Mouse (Mus musculus) urinary bladder, postnatal 4 days (tissue): ENCODE results near the gene Ly6g6e.
"Not testable (repeated sequence)": the region's sequence is repeated elsewhere in the genome, so short reads cannot be mapped to it uniquely, and the experiment has no call there.

Experiments used
- DNase-seq, 2 experiments: peaks; one replicate each; pipeline ENCODE4 v3.0.0; 2021 to 2022; ENCODE audit warnings: low spot score in 2 of 2

Gene Ly6g6e

GRCm38 (mm10) chr17:35101161-35101560, 24.5 kb downstream of the Ly6g6e start:
- DNase-seq: no peak

DNA sequence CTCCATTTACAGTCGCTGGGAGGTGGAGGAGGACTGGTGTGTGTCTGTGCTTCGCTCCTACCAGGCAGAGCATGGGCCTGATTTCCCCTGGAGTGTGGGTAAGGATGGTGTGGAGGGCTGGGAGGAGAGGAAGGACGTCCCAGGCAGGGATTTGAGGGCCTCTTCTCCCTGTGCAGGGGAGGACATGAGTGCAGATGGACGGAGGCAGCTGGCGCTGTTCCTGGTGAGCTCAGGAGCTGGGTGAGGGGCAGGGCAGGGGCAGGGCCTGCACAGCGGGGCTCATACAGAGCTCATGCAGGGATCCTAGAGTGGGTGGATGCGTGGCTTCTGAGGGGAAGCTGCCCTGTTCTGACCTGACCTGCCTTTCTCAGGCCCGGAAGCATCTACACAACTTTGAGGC, 25.6 kb downstream of the Ly6g6e start:
- DNase-seq: no peak

DNA sequence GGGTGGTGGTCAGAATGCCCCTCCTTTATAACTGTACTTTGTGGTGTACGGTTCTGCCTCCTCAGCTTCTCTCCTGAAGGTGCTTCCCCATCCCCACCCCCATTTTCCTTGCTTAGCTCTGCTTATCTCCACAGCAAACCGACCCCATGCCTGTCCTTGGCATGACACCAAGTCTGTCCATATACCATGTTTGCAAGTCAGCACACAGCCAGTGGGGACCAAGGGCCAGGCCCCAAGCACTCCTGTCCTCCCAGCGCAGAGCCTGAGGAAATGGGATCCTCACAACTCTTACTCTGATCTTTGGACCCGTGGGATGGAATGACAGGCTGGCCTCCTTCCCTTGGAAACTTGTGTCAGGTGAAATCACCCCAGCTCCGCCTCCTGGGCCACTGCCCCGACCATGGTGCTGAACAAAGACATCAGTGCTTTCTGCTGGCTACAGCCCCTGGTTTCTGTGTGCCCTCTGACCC, 26.6 kb downstream of the Ly6g6e start:
- DNase-seq: no peak

DNA sequence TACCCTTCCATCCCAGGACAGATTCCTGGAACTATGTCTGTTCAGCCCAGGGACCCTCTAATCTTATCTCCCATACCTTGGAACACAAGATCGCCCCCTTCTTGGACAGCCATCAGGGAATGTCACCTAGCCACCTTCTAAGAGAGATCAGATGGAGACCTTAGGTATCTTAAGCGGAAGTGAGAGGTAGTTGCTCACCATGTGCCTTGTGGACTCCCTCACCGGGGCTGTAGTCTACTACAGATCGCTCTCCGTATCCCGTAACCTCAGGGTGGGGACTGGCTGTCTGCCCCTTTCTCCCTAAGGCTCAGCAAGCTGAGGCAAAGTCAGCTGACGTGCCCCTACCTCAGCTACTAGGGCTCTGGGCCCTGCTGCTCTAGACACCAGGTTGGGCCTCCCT, 27.4 kb downstream of the Ly6g6e start:
- no peak for DNase-seq

DNA sequence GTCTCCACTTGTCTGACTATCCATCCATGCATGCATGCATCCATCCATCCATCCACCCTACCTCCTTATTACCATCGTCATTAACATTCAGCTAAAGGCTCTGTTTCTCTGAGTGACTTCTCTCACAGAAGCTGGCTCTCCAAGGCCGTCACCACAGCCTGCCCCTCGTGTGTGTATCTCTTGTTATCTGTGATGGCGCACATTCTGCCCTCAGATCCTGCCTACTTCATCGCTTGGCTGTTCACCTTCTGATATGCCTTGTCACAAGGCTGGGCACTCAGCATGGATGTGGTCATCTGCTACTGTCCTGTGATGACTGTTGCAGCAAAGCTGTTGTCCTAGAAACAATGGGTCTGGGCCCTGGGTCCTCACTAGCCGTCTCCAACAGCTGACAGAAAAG, 28.1 kb downstream of the Ly6g6e start:
- no peak for DNase-seq

- no peak for DNase-seq
Observed at GRCm38 (mm10) chr17:35105740-35106389, 29.2 kb downstream of the Ly6g6e start.

- no peak for DNase-seq
Observed at GRCm38 (mm10) chr17:35106522-35106921, 29.8 kb downstream of the Ly6g6e start.

GRCm38 (mm10) chr17:35108097-35108496, 31.4 kb downstream of the Ly6g6e start, which contains the start of gene Ly6g5c:
Gene Ly6g5c (plus strand): TSS chr17:35108279.
- DNase-seq: no peak

DNA sequence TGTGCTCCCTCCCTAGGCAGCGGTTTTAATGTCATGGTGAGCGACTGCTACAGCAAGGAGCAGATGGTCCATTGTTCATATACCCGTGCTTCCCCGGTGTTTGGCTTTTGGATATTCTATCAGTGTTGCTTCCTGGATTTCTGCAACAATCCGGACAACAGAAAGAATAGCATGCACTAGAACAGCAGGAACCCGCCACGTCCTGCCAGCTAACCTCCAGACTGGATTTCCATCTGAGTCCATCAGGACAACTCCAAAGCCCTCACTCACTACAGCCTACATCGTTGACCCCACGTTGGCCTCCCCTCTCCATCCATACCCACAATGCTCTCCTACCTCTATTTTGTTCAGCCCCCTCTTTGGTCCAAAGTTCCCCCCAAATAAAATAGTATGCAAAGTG, 35.1 kb downstream of the Ly6g6e start:
- DNase-seq: no peak

- no peak for DNase-seq
Observed at GRCm38 (mm10) chr17:35115046-35116019, 38.6 kb downstream of the Ly6g6e start, which contains the start of gene Ly6g5b. Gene Ly6g5b (minus strand): TSS chr17:35115428.

- peak in 1 of 2 experiments; percentile 36 for DNase-seq
Observed at GRCm38 (mm10) chr17:35120745-35121142, 44.0 kb downstream of the Ly6g6e start.

- DNase-seq: peak; percentile 98
Observed at GRCm38 (mm10) chr17:35121143-35121799, 44.6 kb downstream of the Ly6g6e start, which contains the start of gene Gpank1. Gene Gpank1 (plus strand): TSS chr17:35121455.

DNA sequence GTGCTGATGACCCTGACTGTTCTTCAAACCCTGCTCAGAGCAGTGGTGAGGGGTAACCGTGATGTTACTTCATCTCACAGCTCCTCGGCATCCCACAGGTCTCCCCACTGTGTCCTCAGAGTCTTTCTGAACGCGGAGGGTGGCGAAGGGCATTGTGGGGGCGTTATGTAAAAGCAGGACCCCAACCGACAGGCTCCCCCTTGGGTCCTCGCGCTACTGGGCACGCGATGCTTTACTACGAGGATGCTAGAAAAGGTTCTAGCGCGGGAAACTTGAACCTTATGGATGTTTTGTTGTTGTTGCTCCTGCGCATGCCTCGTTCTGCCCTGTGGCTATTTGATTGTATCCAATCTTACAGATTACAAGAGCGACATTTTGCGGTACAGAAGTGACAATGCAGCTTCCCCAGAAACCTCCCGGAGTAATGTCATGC, 45.2 kb downstream of the Ly6g6e start, which contains the start of gene Csnk2b:
TSS of gene Csnk2b (minus strand) at position 183 of the 433 bp plus-strand sequence.
- no peak for DNase-seq

GRCm38 (mm10) chr17:35123287-35123686, 46.6 kb downstream of the Ly6g6e start:
- DNase-seq: not testable (repeated sequence)

DNA sequence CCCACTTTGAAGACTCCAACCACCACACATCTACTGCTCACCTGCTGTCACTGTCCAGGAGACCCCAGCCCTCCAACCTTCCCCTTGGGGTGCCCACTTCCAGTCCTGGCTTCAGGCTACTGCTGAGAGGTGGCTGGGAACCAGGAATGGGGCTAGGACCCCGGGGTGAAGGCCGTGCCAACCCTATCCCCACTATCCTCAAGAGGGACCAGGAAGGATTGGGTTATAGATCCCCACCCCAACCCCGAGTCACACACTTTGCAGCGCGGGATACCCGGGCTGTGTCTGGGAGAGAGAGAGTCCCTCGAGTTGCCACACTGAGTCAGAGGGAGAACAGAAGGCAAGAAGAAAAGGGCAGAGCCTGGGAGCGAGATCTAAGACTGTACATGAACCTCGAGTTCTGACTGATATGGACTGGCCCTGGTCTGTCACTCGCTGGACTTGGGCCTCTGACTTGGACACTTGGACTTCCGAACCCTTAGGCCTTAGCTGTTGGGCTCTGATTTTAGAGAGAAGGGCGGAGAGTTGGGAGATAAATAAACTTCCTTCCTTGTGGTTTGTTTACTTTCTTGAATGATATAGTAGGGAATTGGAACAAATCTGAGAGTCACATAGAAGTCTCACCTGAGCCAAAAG, 47.7 kb downstream of the Ly6g6e start:
- DNase-seq: not testable (repeated sequence)

- DNase-seq: no peak
Observed at GRCm38 (mm10) chr17:35125081-35125480, 48.4 kb downstream of the Ly6g6e start.

DNA sequence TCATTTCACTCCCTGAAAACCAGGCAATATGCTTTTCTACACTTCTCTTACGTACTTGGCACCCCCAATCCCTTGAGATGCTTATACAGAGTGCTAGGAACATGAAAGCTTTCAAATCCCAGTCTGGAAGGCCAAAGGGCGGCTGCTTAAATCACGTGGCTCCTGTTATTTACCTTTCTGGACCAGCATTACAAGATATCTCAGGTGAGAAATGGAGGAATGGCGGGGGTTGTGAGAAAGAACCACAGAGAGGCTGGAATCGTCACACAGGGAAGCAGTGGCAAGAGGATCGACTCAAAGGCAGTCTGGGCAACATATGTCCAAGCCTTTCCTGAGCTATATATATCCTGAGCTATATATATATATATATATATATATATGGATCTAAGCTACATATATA, 48.9 kb downstream of the Ly6g6e start:
- no peak for DNase-seq

GRCm38 (mm10) chr17:35126206-35126611, 49.5 kb downstream of the Ly6g6e start, which contains the start of gene D17H6S53E:
Gene D17H6S53E (plus strand): TSS chr17:35126373.
- DNase-seq: peak in 1 of 2 experiments; percentile 72

- no peak for DNase-seq
Observed at GRCm38 (mm10) chr17:35127017-35127416, 50.3 kb downstream of the Ly6g6e start.
